ENCODE assay signal across 8 mouse cellular contexts in the genomic region with DNA sequence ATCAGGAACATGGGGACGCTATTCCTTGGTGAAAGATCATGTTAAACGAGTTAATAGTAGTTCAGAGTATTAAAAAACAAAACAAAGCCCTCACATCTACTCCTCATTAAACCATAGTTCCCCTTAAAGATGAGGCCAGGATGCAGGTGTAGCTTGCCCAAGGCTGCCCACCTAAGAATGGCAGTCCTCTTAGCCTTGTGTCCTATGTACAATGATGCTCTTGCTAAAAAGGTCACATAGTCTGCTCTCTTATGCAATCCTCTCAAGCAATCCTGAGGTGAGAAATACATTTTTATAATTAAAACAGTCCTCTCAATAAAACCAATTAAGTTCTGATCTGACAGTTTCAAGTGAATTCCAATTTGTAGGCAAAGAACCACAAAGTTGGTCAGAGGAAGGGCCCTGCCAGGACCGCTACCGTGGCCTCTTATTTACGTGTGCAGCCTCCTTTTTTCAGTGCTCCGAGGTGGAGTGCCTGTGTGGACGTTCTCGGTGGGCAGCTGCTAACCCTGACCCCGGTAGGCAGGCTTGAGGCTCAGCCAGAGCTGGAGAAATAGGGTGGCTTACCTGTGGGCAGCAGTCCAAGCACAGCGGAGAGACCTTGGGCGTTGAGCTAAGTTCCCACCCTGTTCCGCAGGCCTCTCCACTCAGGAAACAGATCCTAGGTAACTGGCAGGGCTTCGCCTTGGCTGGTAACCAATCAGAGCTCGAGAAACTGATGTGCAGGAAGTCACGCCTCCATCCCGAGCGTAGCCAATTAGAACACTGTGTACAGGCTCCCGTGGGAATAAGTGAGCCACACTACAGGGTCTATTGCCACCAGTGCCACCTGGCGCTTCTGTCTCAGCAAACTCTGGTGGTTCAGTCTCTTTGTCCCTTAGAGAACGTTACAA. TPM values are rescaled to one million over a fixed set of nuclear protein-coding genes. Genes with fewer than 3 reads are reported as not detected.
DNase-seq lines count a peak whose midpoint lies in the region; ATAC-seq and TF ChIP-seq lines count a peak whose summit lies in the region.

TSS of gene Mterf2 (minus strand) at position 633 of the 893 bp plus-strand sequence.

- DNase-seq in ES-E14 (ENCODE audit: low read depth, low spot score): peak; percentile 97
- DNase-seq in cerebellum, adult 11-12 months: peak; percentile 99
- DNase-seq in heart, postnatal 25 days (ENCODE audit: low spot score): peak; percentile 89
- peak; percentile 94 to 99 for DNase-seq in layer of hippocampus, adult 18-20 months (ENCODE audit: low spot score in 2 of 2)
- DNase-seq in lung, adult 2 months: peak; percentile 88
- DNase-seq in thymus, adult 18-20 months: peak; percentile 87 to 94

- TF ChIP-seq CTCF in lung, adult 2 months (IDR thresholded peaks at IDR 0.05; ENCODE audit: insufficient read depth, low read length): peak; percentile 27; the same call in 1 of the 2 replicates

- ATAC-seq in forebrain, embryonic 15.5 days (replicated peaks): peak; percentile 100
- ATAC-seq in neutrophil, adult 5-6 weeks (ENCODE audit: extremely low read depth, insufficient number of reproducible peaks, low FRiP score, poor library complexity, severe bottlenecking): peak; percentile 98

- H3K4me2 ChIP-seq in forebrain, embryonic 15.5 days (replicated peaks): peak within 1 kb of the TSS; percentile 56

- H3K36me3 ChIP-seq in ES-E14 (ENCODE audit: control insufficient read depth, insufficient read depth, low read length, poor library complexity, severe bottlenecking): 0 out of 2 replicates have a peak, but pooled peaks cover under 1% of the 10 kb centered on the region
- H3K36me3 ChIP-seq in forebrain, embryonic 15.5 days: peaks cover 15% of the 10 kb centered on the region

- H3K4me1 ChIP-seq in ES-E14 (ENCODE audit: control insufficient read depth in 2 of 2, insufficient read depth in 2 of 2, low read length in 2 of 2, poor library complexity in 1 of 2): no peaks in the 10 kb centered on the region
- peaks cover 20% of the 10 kb centered on the region for H3K4me1 ChIP-seq in forebrain, embryonic 15.5 days
- peaks cover 10% of the 10 kb centered on the region for H3K4me1 ChIP-seq in lung, adult 2 months (ENCODE audit: control insufficient read depth, insufficient read depth, low read length)

- no peak within 1 kb of the TSS for H3K27ac ChIP-seq in ES-E14 (ENCODE audit: insufficient read depth, low read depth, low read length, poor library complexity, severe bottlenecking)
- H3K27ac ChIP-seq in forebrain, embryonic 15.5 days (replicated peaks): peak within 1 kb of the TSS; percentile 62

- H3K9me3 ChIP-seq in ES-E14 (ENCODE audit: control insufficient read depth, insufficient read depth, low read depth, low read length): no peaks in the 10 kb centered on the region
- no peaks in the 10 kb centered on the region for H3K9me3 ChIP-seq in forebrain, embryonic 15.5 days

- intact Hi-C loops in heart, postnatal 25 days (cut with DNase I): loop anchor here (2.0 to 10.0 kb wide), 2 partner anchors 25 to 483 kb away; partner anchors contain the start of genes Fhl4 and Tmem263

- H3K27me3 ChIP-seq in forebrain, embryonic 15.5 days: no peaks in the 10 kb centered on the region

- H3K9ac ChIP-seq in ES-E14 (ENCODE audit: insufficient read depth, low read depth, low read length, poor library complexity, severe bottlenecking): peak within 1 kb of the TSS; percentile 77
- H3K9ac ChIP-seq in forebrain, embryonic 15.5 days (replicated peaks): peak within 1 kb of the TSS; percentile 74

- 7% methylated on average over 20 of the region's 20 CpGs for WGBS in forebrain, embryonic 15.5 days
- 5% methylated on average over 20 of the region's 20 CpGs for WGBS in lung, adult 2 months

- peak; percentile 41; the same call in 1 of the 2 replicates for TF ChIP-seq POLR2A in lung, adult 2 months (IDR thresholded peaks at IDR 0.05; ENCODE audit: borderline replicate concordance, extremely low read depth, low read depth, low read length)

- in situ Hi-C loops in ES-E14 (cut with MboI; ENCODE audit: low sequenced_read_pairs in 2 of 2, unreplicated experiment in 2 of 2): no loop called here

- peak within 1 kb of the TSS; percentile 79 to 96 for H3K4me3 ChIP-seq in ES-E14 (ENCODE audit: insufficient read depth in 1 of 2, low read depth in 1 of 2, low read length in 2 of 2, poor library complexity in 1 of 2, severe bottlenecking in 1 of 2)
- H3K4me3 ChIP-seq in forebrain, embryonic 15.5 days: peak within 1 kb of the TSS; percentile 67
- H3K4me3 ChIP-seq in lung, adult 2 months (replicated peaks; ENCODE audit: extremely low read depth, low read depth, low read length): peak within 1 kb of the TSS; percentile 75

TF ChIP-seq in ES-E14, 5 proteins besides CTCF, POLR2A, EP300 and RAD21:
- TF ChIP-seq ZNF384 (IDR thresholded peaks at IDR 0.05; ENCODE audit: low read depth, low read length): no peak
- TF ChIP-seq MAFK (IDR thresholded peaks at IDR 0.05; ENCODE audit: insufficient read depth, low read depth, low read length): no peak
- no peak for TF ChIP-seq ZC3H11A (IDR thresholded peaks at IDR 0.05; ENCODE audit: borderline replicate concordance, low read depth, low read length)
- TF ChIP-seq CHD2 (IDR thresholded peaks at IDR 0.05; ENCODE audit: low read depth, low read length): peak; percentile 89
- 0 out of 2 replicates have a peak, but pooled peaks have one; percentile 34 for TF ChIP-seq HCFC1 (IDR thresholded peaks at IDR 0.05; ENCODE audit: borderline replicate concordance, insufficient read depth, low read length)

RNA-seq across cellular contexts. Expression of gene Mterf2, which starts in this region (rescaled TPM):
- 6.9 and 10.8 TPM in 2 replicates for total RNA-seq in ES-E14 (2012; rRNA removed)
- 24.2 and 26.0 TPM in 2 replicates for polyA plus RNA-seq in forebrain, embryonic 15.5 days (2015; fragmentation: Nextera tagmentation; extraction: Ambion mirVana)
- 10 to 100 TPM; 21.5 to 24.3 TPM for total RNA-seq in heart, postnatal 25 days (2021)
- 10 to 100 TPM; 14.7 to 17.7 TPM for total RNA-seq in layer of hippocampus, adult 18-20 months (2021)
- 2.0 and 3.5 TPM in 2 replicates for polyA plus RNA-seq in lung, adult 2 months (2012; rRNA removed)
- total RNA-seq in neutrophil, adult 5-6 weeks (2017): 19.6 and 22.9 TPM in 2 replicates
